17 mouse cellular contexts compared by ENCODE assay signal in genomic region chr2:132927871-132928270, GRCm38 (mm10). TPM values are rescaled to one million over a fixed set of nuclear protein-coding genes. Genes with fewer than 3 reads are reported as not detected.
"Had no signal": no experiment of that assay in that cellular context is flagged by ENCODE, and none has a peak within 500 bp of the region (broad histone marks: within the 10 kb centered on the region; RNA-seq: fewer than 3 reads in every experiment).

No protein-coding gene starts in this region.

- H3K36me3 ChIP-seq: limb, embryonic 12.5 days; limb, embryonic 15.5 days; lung, embryonic 15.5 days; midbrain, embryonic 10.5 days had no signal

- H3K4me2 ChIP-seq: limb, embryonic 12.5 days; limb, embryonic 15.5 days; liver, embryonic 11.5 days; lung, embryonic 15.5 days had no signal

- H3K27me3 ChIP-seq: limb, embryonic 12.5 days; limb, embryonic 15.5 days; lung, embryonic 15.5 days; megakaryocyte, embryonic 14.5 days had no signal

- H3K4me3 ChIP-seq: limb, embryonic 12.5 days; limb, embryonic 15.5 days; lung, embryonic 15.5 days; megakaryocyte, embryonic 14.5 days; midbrain, embryonic 10.5 days had no signal

- H3K9ac ChIP-seq: limb, embryonic 12.5 days; limb, embryonic 15.5 days; liver, embryonic 14.5 days; liver, postnatal 0 days; lung, embryonic 15.5 days had no signal

- ATAC-seq: intestine, postnatal 0 days; liver, postnatal 0 days had no signal

- H3K9me3 ChIP-seq: limb, embryonic 12.5 days; limb, embryonic 15.5 days; lung, embryonic 15.5 days; midbrain, embryonic 10.5 days had no signal

- H3K4me1 ChIP-seq: limb, embryonic 15.5 days; lung, embryonic 15.5 days; megakaryocyte, embryonic 14.5 days; midbrain, embryonic 10.5 days had no signal

- DNase-seq: liver, postnatal 0 days; lung, postnatal 10 days; lung, postnatal 36 days; midbrain, embryonic 14.5 days; thymus, adult 2 months; thymus, postnatal 14 days; thymus, postnatal 4 days had no signal

- H3K27ac ChIP-seq: limb, embryonic 12.5 days; limb, embryonic 15.5 days; liver, embryonic 14.5 days; lung, embryonic 15.5 days; midbrain, embryonic 10.5 days had no signal

RNA-seq across cellular contexts. Expression of gene Fermt1, which starts 17.8 kb away (rescaled TPM):
- polyA plus RNA-seq: midbrain, embryonic 14.5 days; midbrain, postnatal 0 days; neural tube, embryonic 14.5 days had no signal
